Mouse (Mus musculus) heart, embryonic 14.5 days (tissue): Measurements from ENCODE around the gene Speer4d. TPM values are rescaled to one million over a fixed set of nuclear protein-coding genes. Genes with fewer than 3 reads are reported as not detected.
"Not testable (repeated sequence)": the region's sequence is repeated elsewhere in the genome, so short reads cannot be mapped to it uniquely, and the experiment has no call there.

Experiments
- ATAC-seq: fragments of 200-750 bp; cut with Nextera tagmentation; 2 replicates; pipeline ENCODE4 v1.8.0; 2017; ENCODE audit warnings: low read depth, moderate TSS enrichment; ENCODE audit not compliant: insufficient number of reproducible peaks, insufficient read depth, low FRiP score
- H3K27ac ChIP-seq, 2 experiments: fragments of 200-500 bp in 1 of 2; fragments of 300-500 bp in 1 of 2; sonication (generic) in 1 of 2; replicated peaks in 1 of 2; 2 replicates each; pipeline ENCODE4 v1.5.1; 2012 to 2014; ENCODE audit warnings: low read depth in 2 of 2, low read length in 2 of 2, control low read depth in 1 of 2, mild to moderate bottlenecking in 1 of 2, mixed read lengths in 1 of 2; ENCODE audit not compliant: control insufficient read depth in 1 of 2, insufficient read depth in 1 of 2
- H3K27me3 ChIP-seq: fragments of 300-500 bp; sonication (generic); 2 replicates; pipeline ENCODE4 v1.6.1; 2014; ENCODE audit warnings: mild to moderate bottlenecking, low read length, control low read depth; ENCODE audit not compliant: control insufficient read depth, insufficient read depth
- H3K36me3 ChIP-seq: fragments of 300-500 bp; sonication (generic); 2 replicates; pipeline ENCODE4 v1.6.1; 2014; ENCODE audit warnings: mild to moderate bottlenecking, control low read depth, low read length, mixed read lengths; ENCODE audit not compliant: control insufficient read depth, insufficient read depth
- H3K4me1 ChIP-seq, 2 experiments: fragments of 200-500 bp in 1 of 2; fragments of 300-500 bp in 1 of 2; sonication (generic) in 1 of 2; 2 replicates each; pipeline ENCODE4 v1.6.1; 2012 to 2014; ENCODE audit warnings: low read length in 2 of 2, control low read depth in 1 of 2, mixed read lengths in 1 of 2; ENCODE audit not compliant: control insufficient read depth in 2 of 2, insufficient read depth in 2 of 2
- H3K4me2 ChIP-seq: fragments of 300-500 bp; sonication (generic); 2 replicates; pipeline ENCODE4 v1.6.1; 2014; ENCODE audit warnings: mild to moderate bottlenecking, low read length
- H3K4me3 ChIP-seq, 2 experiments: fragments of 200-500 bp in 1 of 2; fragments of 300-500 bp in 1 of 2; sonication (generic) in 1 of 2; 2 replicates each; pipeline ENCODE4 v1.5.1; 2012 to 2014; ENCODE audit warnings: low read length in 2 of 2, mild to moderate bottlenecking in 2 of 2, control low read depth in 1 of 2, low read depth in 1 of 2, moderate library complexity in 1 of 2; ENCODE audit not compliant: control insufficient read depth in 1 of 2, insufficient read depth in 1 of 2
- H3K9ac ChIP-seq: fragments of 300-500 bp; sonication (generic); 2 replicates; pipeline ENCODE4 v1.6.1; 2014; ENCODE audit warnings: mild to moderate bottlenecking, low read length
- H3K9me3 ChIP-seq: fragments of 300-500 bp; sonication (generic); 2 replicates; pipeline ENCODE4 v1.6.1; 2016; ENCODE audit warnings: low read length, control low read depth; ENCODE audit not compliant: control insufficient read depth
- WGBS: fragments of 180-500 bp; shearing (Covaris S2); extraction: QIAGEN DNeasy Blood & Tissue Kit; methylation state at CpG from one replicate; pipeline ENCODE4 v1.1.7; 2014; 5-methylcytosine and 5-hydroxymethylcytosine counted together
- polyA plus RNA-seq: library from polyadenylated mRNA; unstranded; fragments of >200 nt; fragmentation: Nextera tagmentation; extraction: Ambion mirVana; gene quantifications from 2 replicates; pipeline ENCODE4 v1.2.1, GENCODE M21; 2014

Gene Speer4d
- polyA plus RNA-seq, 1 experiment from 2014 or later = not detected

DNA sequence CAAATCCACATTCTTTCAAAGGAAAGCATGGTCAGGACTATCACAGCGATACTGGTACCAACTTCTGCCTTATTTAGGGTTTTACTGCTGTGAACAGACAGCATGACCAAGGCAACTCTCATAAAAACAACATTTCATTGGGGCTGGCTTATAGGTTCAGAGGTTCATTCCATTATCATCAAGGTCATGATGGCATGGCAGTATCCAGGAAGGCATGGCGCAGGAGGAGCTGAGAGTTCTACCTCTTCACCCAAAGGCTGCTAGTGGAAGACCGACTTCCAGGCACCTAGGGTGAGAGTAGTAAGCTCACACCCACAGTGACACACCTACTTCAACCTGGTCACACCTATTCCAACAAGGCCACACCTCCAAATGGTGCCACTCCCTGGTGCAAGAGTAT, 2.7 kb upstream of the Speer4d start:
- not testable (repeated sequence) for H3K27me3 ChIP-seq, ATAC-seq, H3K27ac ChIP-seq, H3K4me1 ChIP-seq, H3K4me3 ChIP-seq, H3K9me3 ChIP-seq, H3K36me3 ChIP-seq, H3K4me2 ChIP-seq, H3K9ac ChIP-seq
- 66% methylated on average over 3 of the region's 3 CpGs for WGBS

DNA sequence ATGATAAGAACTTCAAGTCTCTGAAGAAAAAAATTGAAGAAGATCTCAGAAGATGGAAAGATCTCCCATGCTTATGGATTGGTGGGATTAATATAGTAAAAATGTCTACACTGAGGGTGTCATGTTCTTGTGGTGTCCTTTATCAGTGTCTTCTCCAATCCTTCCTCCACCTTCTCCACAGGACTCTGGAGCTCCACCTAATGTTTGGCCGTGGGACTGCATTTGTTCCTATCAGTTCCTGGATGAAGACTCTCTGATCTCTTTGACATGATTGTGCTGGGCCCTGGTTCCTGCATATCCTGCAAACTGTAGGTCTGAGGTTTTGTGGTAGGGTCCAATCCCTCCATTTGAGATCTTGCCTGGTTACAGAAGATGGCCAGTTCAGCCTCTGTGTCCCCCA, 9.3 kb downstream of the Speer4d start:
- not testable (repeated sequence) for H3K27ac ChIP-seq, H3K4me1 ChIP-seq, H3K9ac ChIP-seq, H3K9me3 ChIP-seq, H3K27me3 ChIP-seq, H3K4me2 ChIP-seq, H3K36me3 ChIP-seq, ATAC-seq, H3K4me3 ChIP-seq
- 19% methylated on average over 1 of the region's 1 CpGs for WGBS

DNA sequence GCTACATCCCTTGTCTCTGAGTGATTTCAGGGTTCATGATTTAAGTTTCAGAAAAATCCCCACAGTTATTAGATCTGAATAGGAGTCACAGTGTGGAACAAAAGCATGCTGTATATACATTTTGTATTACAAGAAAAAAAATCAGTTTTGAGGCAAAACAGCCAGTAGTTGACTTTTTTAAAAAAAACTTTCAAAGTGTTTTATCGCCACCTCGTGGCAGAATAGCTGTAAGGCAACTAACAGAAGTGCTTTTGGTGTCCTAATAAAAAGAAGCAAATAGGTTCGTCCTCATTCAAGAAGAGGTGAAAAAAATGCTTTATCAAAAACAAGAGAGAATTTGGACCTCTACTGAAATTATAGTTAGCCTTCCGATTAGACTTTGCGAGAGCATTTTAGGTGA, 11.2 kb downstream of the Speer4d start:
- H3K27me3 ChIP-seq, H3K4me2 ChIP-seq, ATAC-seq, H3K4me3 ChIP-seq, H3K36me3 ChIP-seq, H3K27ac ChIP-seq, H3K4me1 ChIP-seq, H3K9ac ChIP-seq, H3K9me3 ChIP-seq: not testable (repeated sequence)
- WGBS = 30% methylated on average over 5 of the region's 5 CpGs

DNA sequence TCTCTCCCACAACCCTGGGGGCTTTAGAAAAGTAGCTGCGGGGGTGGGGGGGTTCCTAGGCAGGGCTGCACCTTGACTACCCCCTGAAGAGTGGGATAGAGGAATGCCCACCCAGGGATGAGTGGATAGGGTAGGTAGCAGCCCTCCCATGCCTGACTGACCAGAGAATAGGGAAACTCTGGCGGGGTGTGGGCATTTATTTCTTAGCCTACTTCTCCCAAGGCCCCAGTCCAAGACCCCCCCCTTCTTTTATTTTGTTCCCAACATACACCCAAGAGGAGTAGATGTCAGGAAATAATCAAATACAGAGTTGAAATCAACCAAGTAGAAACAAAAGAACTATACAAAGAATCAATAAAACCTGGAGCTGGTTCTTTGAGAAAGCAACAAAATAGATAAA, 18.8 kb downstream of the Speer4d start:
- H3K4me3 ChIP-seq, H3K27ac ChIP-seq, H3K36me3 ChIP-seq, H3K4me2 ChIP-seq, H3K9ac ChIP-seq, H3K27me3 ChIP-seq, H3K4me1 ChIP-seq, H3K9me3 ChIP-seq: not testable (repeated sequence)
- ATAC-seq = 0 out of 2 replicates have a peak, but pooled peaks have one; percentile 68
- 43% methylated on average over 2 of the region's 2 CpGs for WGBS

DNA sequence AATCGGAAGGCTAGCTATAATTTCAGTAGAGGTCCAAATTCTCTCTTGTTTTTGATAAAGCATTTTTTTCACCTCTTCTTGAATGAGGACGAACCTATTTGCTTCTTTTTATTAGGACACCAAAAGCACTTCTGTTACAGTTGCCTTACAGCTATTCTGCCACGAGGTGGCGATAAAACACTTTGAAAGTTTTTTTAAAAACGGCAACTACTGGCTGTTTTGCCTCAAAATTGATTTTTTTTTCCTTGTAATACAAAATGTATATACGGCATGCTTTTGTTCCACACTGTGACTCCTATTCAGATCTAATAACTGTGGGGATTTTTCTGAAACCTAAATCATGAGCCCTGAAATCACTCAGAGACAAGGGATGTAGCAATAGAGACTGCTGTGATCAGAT, 26.8 kb downstream of the Speer4d start:
- H3K36me3 ChIP-seq, H3K4me2 ChIP-seq, H3K27ac ChIP-seq, H3K9me3 ChIP-seq, H3K27me3 ChIP-seq, H3K4me1 ChIP-seq, ATAC-seq, H3K4me3 ChIP-seq, H3K9ac ChIP-seq: not testable (repeated sequence)
- 22% methylated on average over 6 of the region's 6 CpGs for WGBS

DNA sequence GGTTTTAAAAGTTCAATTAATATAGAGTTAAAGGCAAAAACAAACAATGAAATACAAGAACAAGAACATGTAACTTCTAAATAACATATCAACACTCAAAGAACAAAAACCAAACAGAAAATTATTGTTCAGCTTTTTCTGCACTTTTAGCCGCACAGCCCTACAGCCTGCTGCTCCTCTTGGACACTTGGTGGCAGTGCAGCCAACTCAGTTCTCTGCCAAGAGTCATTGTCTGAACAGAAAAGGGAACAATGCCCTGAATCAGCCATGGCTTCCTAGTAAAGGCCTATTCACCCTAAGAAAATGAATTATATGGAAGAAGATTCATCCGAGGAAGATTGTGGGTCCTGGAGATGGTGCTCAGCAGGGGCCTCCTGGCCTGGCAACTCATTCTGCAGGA, 33.5 kb downstream of the Speer4d start:
- H3K9me3 ChIP-seq, ATAC-seq, H3K36me3 ChIP-seq, H3K27me3 ChIP-seq, H3K4me2 ChIP-seq, H3K4me3 ChIP-seq, H3K9ac ChIP-seq, H3K4me1 ChIP-seq, H3K27ac ChIP-seq: not testable (repeated sequence)
- 58% methylated on average over 2 of the region's 2 CpGs for WGBS

DNA sequence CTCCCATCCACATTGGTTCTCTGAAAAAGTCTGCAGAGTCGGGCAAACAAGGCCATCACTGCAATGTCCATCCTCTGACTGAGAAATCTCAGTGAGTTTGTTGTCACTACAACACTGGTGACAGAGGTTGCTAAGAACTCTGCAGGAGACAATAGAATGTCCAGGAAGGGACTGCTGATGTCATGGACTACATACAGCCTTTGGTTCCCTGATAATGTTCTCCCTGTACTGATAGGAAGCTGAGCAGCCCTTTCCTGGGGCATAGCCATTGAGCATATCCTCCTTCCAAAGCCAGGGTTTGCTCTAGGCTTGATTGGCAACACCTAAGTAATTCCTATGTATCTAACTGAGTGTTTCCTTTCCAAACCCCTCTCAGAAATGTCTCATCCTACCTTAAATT, 38.1 kb downstream of the Speer4d start, which contains the start of gene 4930572O03Rik:
4930572O03Rik (minus strand) TSS at position 101 of the 400 bp plus-strand sequence.
- H3K4me3 ChIP-seq, H3K9me3 ChIP-seq, ATAC-seq, H3K36me3 ChIP-seq, H3K27ac ChIP-seq, H3K4me1 ChIP-seq, H3K4me2 ChIP-seq, H3K9ac ChIP-seq, H3K27me3 ChIP-seq: not testable (repeated sequence)
- WGBS = 57% methylated on average over 1 of the region's 1 CpGs

DNA sequence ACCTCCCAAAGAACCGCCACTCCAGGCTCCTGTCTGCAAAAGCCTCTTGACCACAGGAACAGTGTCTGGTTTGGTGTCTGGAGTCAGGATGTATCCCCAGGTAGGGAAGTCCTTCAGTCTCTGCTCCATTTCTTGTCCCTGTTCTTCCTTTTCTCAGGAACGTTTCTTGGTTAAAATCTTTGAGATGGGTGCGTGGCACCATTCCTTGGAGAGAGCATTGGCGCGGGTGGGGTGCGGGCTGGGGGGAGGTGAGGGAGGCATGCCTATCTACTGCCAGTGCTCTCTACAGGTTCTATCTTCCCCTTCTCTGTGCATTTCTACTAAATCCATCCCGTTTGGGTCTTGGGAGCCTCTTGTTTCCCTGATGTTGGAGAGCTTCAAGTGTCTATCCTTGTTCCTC, 45.0 kb downstream of the Speer4d start:
- WGBS = 68% methylated on average over 7 of the region's 7 CpGs
- not testable (repeated sequence) for H3K36me3 ChIP-seq, H3K9me3 ChIP-seq, H3K9ac ChIP-seq, ATAC-seq, H3K4me2 ChIP-seq, H3K4me1 ChIP-seq, H3K27ac ChIP-seq, H3K4me3 ChIP-seq, H3K27me3 ChIP-seq
